Mouse (Mus musculus) liver, embryonic 14.5 days (tissue): Measurements from ENCODE around the gene Nudt17.

Source experiments
- CTCF ChIP-seq: IDR thresholded peaks from 2 replicates; pipeline ENCODE4 v1.5.1; 2016; ENCODE audit warnings: antibody characterized with exemption, low read depth, control low read depth
- EP300 ChIP-seq: IDR thresholded peaks from 2 replicates; pipeline ENCODE4 v1.6.1; 2016; ENCODE audit warnings: antibody characterized with exemption, low read depth

GRCm38 (mm10) chr3:96706984-96707383 is 1.4 kb downstream of the Nudt17 start:
- no peak for TF ChIP-seq CTCF
- TF ChIP-seq EP300 = no peak
